Mouse (Mus musculus): ENCODE data around the gene Tsks.
A peak's percentile ranks its signal among the peaks of the same experiment; 100 is the strongest.

Tsks gene

GRCm38 (mm10) chr7:44951960-44952359 lies 9.0 kb downstream of the Tsks start:
- no peak for DNase-seq (ENCODE audit: low spot score)

- peak; percentile 90 for DNase-seq (ENCODE audit: low spot score)
These were observed 9.8 kb downstream of the Tsks start for GRCm38 (mm10) chr7:44952611-44953306.

GRCm38 (mm10) chr7:44953561-44953960 lies 10.6 kb downstream of the Tsks start:
- DNase-seq (ENCODE audit: low spot score) = no peak

GRCm38 (mm10) chr7:44954091-44954885 lies 11.3 kb downstream of the Tsks start:
- DNase-seq (ENCODE audit: low spot score) = no peak

GRCm38 (mm10) chr7:44955628-44956027 lies 12.6 kb downstream of the Tsks start:
- DNase-seq (ENCODE audit: low spot score) = no peak

- DNase-seq (ENCODE audit: low spot score) = no peak
These were observed 13.3 kb downstream of the Tsks start for GRCm38 (mm10) chr7:44956266-44956665.

- no peak for DNase-seq (ENCODE audit: low spot score)
These were observed 14.3 kb downstream of the Tsks start for GRCm38 (mm10) chr7:44957183-44957835.

- peak; percentile 60 for DNase-seq (ENCODE audit: low spot score)
These were observed 15.2 kb downstream of the Tsks start for GRCm38 (mm10) chr7:44958208-44958607.

GRCm38 (mm10) chr7:44959281-44959680 lies 16.3 kb downstream of the Tsks start:
- no peak for DNase-seq (ENCODE audit: low spot score)

GRCm38 (mm10) chr7:44959874-44960511 lies 17.0 kb downstream of the Tsks start:
- DNase-seq (ENCODE audit: low spot score) = no peak

GRCm38 (mm10) chr7:44960512-44960910 lies 17.5 kb downstream of the Tsks start:
- no peak for DNase-seq (ENCODE audit: low spot score)

GRCm38 (mm10) chr7:44962337-44962736 lies 19.3 kb downstream of the Tsks start:
- DNase-seq (ENCODE audit: low spot score) = no peak

- DNase-seq (ENCODE audit: low spot score) = no peak
These were observed 19.8 kb downstream of the Tsks start for GRCm38 (mm10) chr7:44962831-44963230.

GRCm38 (mm10) chr7:44964990-44965389 lies 22.0 kb downstream of the Tsks start:
- no peak for DNase-seq (ENCODE audit: low spot score)

- DNase-seq (ENCODE audit: low spot score) = no peak
These were observed 23.0 kb downstream of the Tsks start for GRCm38 (mm10) chr7:44965975-44966374.

GRCm38 (mm10) chr7:44966638-44967037 lies 23.6 kb downstream of the Tsks start:
- DNase-seq (ENCODE audit: low spot score) = peak; percentile 4

- peak; percentile 89 for DNase-seq (ENCODE audit: low spot score)
These were observed 27.3 kb downstream of the Tsks start for GRCm38 (mm10) chr7:44970231-44970691.

- no peak for DNase-seq (ENCODE audit: low spot score)
These were observed 28.1 kb downstream of the Tsks start for GRCm38 (mm10) chr7:44971142-44971541.

- DNase-seq (ENCODE audit: low spot score) = no peak
These were observed 30.6 kb downstream of the Tsks start for GRCm38 (mm10) chr7:44973415-44974130.

GRCm38 (mm10) chr7:44974383-44975116 lies 31.5 kb downstream of the Tsks start, which contains the start of gene Cpt1c:
Gene Cpt1c, minus strand, starts transcription at chr7:44974851.
- peak; percentile 91 for DNase-seq (ENCODE audit: low spot score)

GRCm38 (mm10) chr7:44975117-44975419 lies 32.1 kb downstream of the Tsks start:
- DNase-seq (ENCODE audit: low spot score) = no peak

Data from layer of hippocampus, adult 11-12 months (tissue).